Mouse (Mus musculus) midbrain, embryonic 16.5 days (tissue): Measurements from ENCODE around the gene Klhl21. TPM values are rescaled to one million over a fixed set of nuclear protein-coding genes. Genes with fewer than 3 reads are reported as not detected.

Experiments used
- polyA plus RNA-seq: library from polyadenylated mRNA; unstranded; fragments of >200 nt; fragmentation: Nextera tagmentation; extraction: Ambion mirVana; gene quantifications from 2 replicates; pipeline ENCODE4 v1.2.1, GENCODE M21; 2015

Klhl21 gene
- polyA plus RNA-seq, 1 experiment from 2014 or later = 3.0 TPM

Other genes starting within 250 kb of the Klhl21 start
- gene Camta1, start 146.9 kb upstream of the Klhl21 start, polyA plus RNA-seq = 155 and 159 TPM in 2 replicates
- gene Dnajc11, start 75.1 kb upstream of the Klhl21 start, polyA plus RNA-seq = 81.3 and 81.6 TPM in 2 replicates
- 30.9 and 33.9 TPM in 2 replicates for gene Thap3, start 19.8 kb upstream of the Klhl21 start, polyA plus RNA-seq
- 21.2 and 24.4 TPM in 2 replicates for gene Phf13, start 12.5 kb upstream of the Klhl21 start, polyA plus RNA-seq
- gene Zbtb48, start 18.9 kb downstream of the Klhl21 start, polyA plus RNA-seq = 19.3 and 21.5 TPM in 2 replicates
- gene Tas1r1, start 29.8 kb downstream of the Klhl21 start, polyA plus RNA-seq = 2.1 and 2.4 TPM in 2 replicates
- gene Nol9, start 30.5 kb downstream of the Klhl21 start, polyA plus RNA-seq = 22.8 and 24.0 TPM in 2 replicates
- 11.8 and 13.1 TPM in 2 replicates for gene Plekhg5, start 63.7 kb downstream of the Klhl21 start, polyA plus RNA-seq
- 0.37 and 0.83 TPM in 2 replicates for gene Tnfrsf25, start 107.1 kb downstream of the Klhl21 start, polyA plus RNA-seq
- gene Espn, start 143.6 kb downstream of the Klhl21 start, polyA plus RNA-seq = 0.14 and 0.25 TPM in 2 replicates
- not detected in 2 replicates for gene Hes2, start 150.1 kb downstream of the Klhl21 start, polyA plus RNA-seq
- gene Acot7, start 169.3 kb downstream of the Klhl21 start, polyA plus RNA-seq = 437 and 480 TPM in 2 replicates